10 mouse cellular contexts compared by ENCODE assay signal in the genomic region with DNA sequence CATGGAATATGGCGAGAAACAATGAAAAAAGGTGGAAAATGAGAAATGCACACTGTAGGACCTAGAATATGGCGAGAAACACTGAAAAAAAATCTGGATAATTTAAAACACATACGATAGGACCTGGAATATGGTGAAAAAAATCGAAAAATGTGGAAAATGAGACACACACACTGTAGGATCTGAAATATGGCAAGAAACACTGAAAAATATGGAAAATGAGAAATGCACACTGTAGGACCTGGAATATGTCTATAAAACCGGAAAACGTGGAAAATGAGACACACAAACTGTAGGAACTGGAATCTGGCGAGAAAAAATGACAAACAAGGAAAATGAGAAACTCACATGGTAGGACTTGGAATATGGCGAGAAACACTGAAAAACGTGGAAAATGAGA.
DNase-seq lines count a peak whose midpoint lies in the region; ATAC-seq and TF ChIP-seq lines count a peak whose summit lies in the region.
"Had no signal": no experiment of that assay in that cellular context is flagged by ENCODE, and none has a peak within 500 bp of the region (broad histone marks: within the 10 kb centered on the region; RNA-seq: fewer than 3 reads in every experiment).

No protein-coding gene starts in this region.

- no peaks in the 10 kb centered on the region for H3K4me1 ChIP-seq in heart, embryonic 12.5 days (replicated peaks)
- no peaks in the 10 kb centered on the region for H3K4me1 ChIP-seq in embryonic facial prominence, embryonic 12.5 days
- H3K4me1 ChIP-seq in liver, embryonic 14.5 days (replicated peaks; ENCODE audit: control insufficient read depth in 2 of 2, insufficient read depth in 2 of 2, low read length in 1 of 2): no peaks in the 10 kb centered on the region

- H3K4me3 ChIP-seq in heart, embryonic 12.5 days: no peak overlapping the region
- no peak overlapping the region for H3K4me3 ChIP-seq in embryonic facial prominence, embryonic 12.5 days
- no peak overlapping the region for H3K4me3 ChIP-seq in liver, embryonic 14.5 days (ENCODE audit: insufficient read depth in 1 of 2, low read depth in 2 of 2, low read length in 2 of 2)

- no peak for TF ChIP-seq EP300 in liver, embryonic 14.5 days (IDR thresholded peaks at IDR 0.05; ENCODE audit: low read depth)

- DNase-seq in heart, postnatal 10 days: no peak
- peak; percentile 26 for DNase-seq in 416B (ENCODE audit: low read depth)
- no peak for DNase-seq in liver, embryonic 14.5 days (ENCODE audit: low read depth in 3 of 3, low spot score in 3 of 3)
- no peak for DNase-seq in thymus, postnatal 36 days
- no peak for DNase-seq in urinary bladder, postnatal 25 days (ENCODE audit: low spot score)
- DNase-seq in left cerebral cortex, adult 9 months (ENCODE audit: low spot score in 2 of 2): no peak
- DNase-seq: cerebellum, adult 11-12 months; kidney, adult 9 months had no signal

- intact Hi-C loops in heart, postnatal 10 days (cut with DNase I): no loop called here

- no peak overlapping the region for H3K9ac ChIP-seq in heart, embryonic 12.5 days
- no peak overlapping the region for H3K9ac ChIP-seq in embryonic facial prominence, embryonic 12.5 days
- no peak overlapping the region for H3K9ac ChIP-seq in liver, embryonic 14.5 days (replicated peaks)

- TF ChIP-seq CTCF in liver, embryonic 14.5 days (IDR thresholded peaks at IDR 0.05; ENCODE audit: low read depth): no peak

- H3K9me3 ChIP-seq in heart, embryonic 12.5 days (replicated peaks): peaks cover 30% of the 10 kb centered on the region
- peaks cover 39% of the 10 kb centered on the region for H3K9me3 ChIP-seq in embryonic facial prominence, embryonic 12.5 days
- peaks cover 9% of the 10 kb centered on the region for H3K9me3 ChIP-seq in liver, embryonic 14.5 days (ENCODE audit: control insufficient read depth, low read length)

- H3K27ac ChIP-seq in heart, embryonic 12.5 days (ENCODE audit: poor library complexity, severe bottlenecking): no peak overlapping the region
- H3K27ac ChIP-seq in embryonic facial prominence, embryonic 12.5 days: no peak overlapping the region
- H3K27ac ChIP-seq in liver, embryonic 14.5 days: no peak overlapping the region

- 62% methylated on average over 9 of the region's 9 CpGs for WGBS in heart, embryonic 12.5 days
- 71% methylated on average over 9 of the region's 9 CpGs for WGBS in embryonic facial prominence, embryonic 12.5 days
- 55% methylated on average over 9 of the region's 9 CpGs for WGBS in liver, embryonic 14.5 days (ENCODE audit: insufficient replicate concordance)

- peak; percentile 77 for ATAC-seq in heart, embryonic 12.5 days (ENCODE audit: insufficient number of reproducible peaks, low FRiP score)
- ATAC-seq in embryonic facial prominence, embryonic 12.5 days (ENCODE audit: insufficient number of reproducible peaks, insufficient read depth, low FRiP score, low TSS enrichment): peak; percentile 77; the same call in 1 of the 2 replicates
- ATAC-seq in liver, embryonic 14.5 days (ENCODE audit: insufficient read depth): 0 out of 2 replicates have a peak, but pooled peaks have one; percentile 31

- no peaks in the 10 kb centered on the region for H3K27me3 ChIP-seq in heart, embryonic 12.5 days (replicated peaks)
- no peaks in the 10 kb centered on the region for H3K27me3 ChIP-seq in embryonic facial prominence, embryonic 12.5 days
- no peaks in the 10 kb centered on the region for H3K27me3 ChIP-seq in liver, embryonic 14.5 days (ENCODE audit: control insufficient read depth, insufficient read depth, low read length)

- no peak overlapping the region for H3K4me2 ChIP-seq in heart, embryonic 12.5 days
- H3K4me2 ChIP-seq in embryonic facial prominence, embryonic 12.5 days (replicated peaks): no peak overlapping the region
- no peak overlapping the region for H3K4me2 ChIP-seq in liver, embryonic 14.5 days (ENCODE audit: low read depth)

- H3K36me3 ChIP-seq in heart, embryonic 12.5 days: no peaks in the 10 kb centered on the region
- no peaks in the 10 kb centered on the region for H3K36me3 ChIP-seq in embryonic facial prominence, embryonic 12.5 days
- no peaks in the 10 kb centered on the region for H3K36me3 ChIP-seq in liver, embryonic 14.5 days (replicated peaks; ENCODE audit: control insufficient read depth, insufficient read depth, low read depth)
